Mouse (Mus musculus): Measurements from ENCODE around the gene Psmd2. TPM values are rescaled to one million over a fixed set of nuclear protein-coding genes. Genes with fewer than 3 reads are reported as not detected.

The Psmd2 gene
- 81.6 and 82.6 TPM in 2 replicates for total RNA-seq (2017)

- ATAC-seq (ENCODE audit: extremely low read depth, insufficient number of reproducible peaks, low FRiP score, poor library complexity, severe bottlenecking): peak; percentile 74
Measured at GRCm38 (mm10) chr16:20651076-20651946, at the start of gene Psmd2. TSS of gene Psmd2 (plus strand) at chr16:20651652.

DNA sequence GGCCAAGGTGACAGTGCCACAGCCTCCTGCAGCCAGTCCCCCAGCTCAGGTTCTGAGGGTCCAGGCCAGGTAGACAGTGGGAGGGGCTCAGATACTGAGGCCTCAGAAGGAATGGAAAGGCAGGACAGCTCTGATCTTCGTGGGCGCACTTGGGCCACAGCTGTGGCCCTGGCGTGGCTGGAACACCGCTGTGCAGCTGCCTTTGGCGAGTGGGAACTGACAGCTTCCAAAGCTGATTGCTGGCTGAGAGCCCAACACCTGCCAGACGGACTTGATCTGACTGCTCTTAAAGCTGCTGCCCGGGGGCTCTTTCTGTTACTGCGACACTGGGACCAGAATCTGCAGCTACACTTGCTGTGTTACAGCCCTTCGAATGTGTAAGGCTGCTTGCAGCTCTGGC lies 46.7 kb upstream of the Psmd2 start:
- no peak for ATAC-seq (ENCODE audit: extremely low read depth, insufficient number of reproducible peaks, low FRiP score, poor library complexity, severe bottlenecking)

- peak; percentile 72 for ATAC-seq (ENCODE audit: extremely low read depth, insufficient number of reproducible peaks, low FRiP score, poor library complexity, severe bottlenecking)
Measured at GRCm38 (mm10) chr16:20610501-20611356, 40.7 kb upstream of the Psmd2 start.

- peak; percentile 92 for ATAC-seq (ENCODE audit: extremely low read depth, insufficient number of reproducible peaks, low FRiP score, poor library complexity, severe bottlenecking)
Measured at GRCm38 (mm10) chr16:20611357-20612227, 39.9 kb upstream of the Psmd2 start, which contains the start of the genes Eef1akmt4, Gm49333 and Alg3. TSS of gene Eef1akmt4 (plus strand) at chr16:20611593. TSS of gene Gm49333 (plus strand) at chr16:20611610. TSS of gene Alg3 (minus strand) at chr16:20611735.

DNA sequence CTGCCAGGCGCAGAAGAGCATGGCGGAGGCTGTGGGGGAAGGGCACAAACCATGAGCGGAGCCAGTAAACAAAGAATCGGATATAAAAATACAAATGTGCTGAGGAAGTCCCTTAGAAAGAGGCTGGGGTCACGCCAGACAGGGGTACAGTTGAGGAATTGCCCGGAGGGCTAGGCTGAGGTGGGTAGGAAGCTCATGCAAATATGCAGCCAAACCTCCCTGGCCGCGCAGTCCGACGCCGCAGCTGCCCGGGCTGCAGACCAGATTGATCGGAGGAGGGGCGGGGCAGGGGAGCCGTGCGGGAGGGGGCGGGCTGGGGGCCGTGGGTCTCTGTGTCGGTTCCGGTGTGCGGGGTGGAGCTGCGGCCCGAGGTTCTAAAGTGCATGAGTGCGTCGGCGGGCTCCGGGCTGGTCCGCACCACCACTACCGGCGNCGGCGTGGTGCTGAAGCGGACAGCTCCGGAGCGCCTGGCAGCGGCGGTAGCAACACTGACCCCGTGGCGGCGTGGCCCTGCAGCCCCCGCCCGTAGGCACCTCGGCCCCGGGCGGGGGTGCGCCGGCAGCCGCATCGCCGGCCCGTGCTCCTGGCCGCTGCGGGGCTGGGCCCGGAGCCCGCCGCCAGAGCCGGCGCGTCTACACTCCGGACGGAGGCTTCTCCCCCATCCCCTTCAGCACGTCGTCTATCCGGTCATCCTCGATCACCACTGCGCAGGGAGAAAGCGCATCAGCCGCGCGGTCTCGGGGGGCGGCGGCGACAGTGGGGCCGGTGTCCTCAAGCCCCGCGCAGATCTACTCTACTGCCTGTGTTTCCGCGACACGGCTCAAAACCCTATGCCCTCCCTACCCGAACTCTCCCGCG lies 31.7 kb upstream of the Psmd2 start:
- ATAC-seq (ENCODE audit: extremely low read depth, insufficient number of reproducible peaks, low FRiP score, poor library complexity, severe bottlenecking): no peak

DNA sequence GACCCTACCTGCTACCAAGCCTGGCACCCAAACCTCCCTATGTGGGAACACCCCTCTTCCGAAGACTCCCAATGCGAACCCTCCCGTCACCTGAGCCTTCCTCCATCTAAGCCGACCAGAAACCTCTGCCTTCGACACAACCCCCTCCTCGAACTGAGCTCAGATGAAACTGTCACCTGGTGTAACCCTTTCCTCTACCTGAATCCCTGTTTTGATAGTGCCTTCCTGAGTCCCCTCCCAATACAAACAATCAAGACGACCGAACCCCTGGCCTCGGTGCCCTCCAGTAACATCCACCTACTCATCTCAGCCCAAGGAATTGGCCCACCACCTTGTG lies 31.1 kb upstream of the Psmd2 start:
- ATAC-seq (ENCODE audit: extremely low read depth, insufficient number of reproducible peaks, low FRiP score, poor library complexity, severe bottlenecking): no peak

DNA sequence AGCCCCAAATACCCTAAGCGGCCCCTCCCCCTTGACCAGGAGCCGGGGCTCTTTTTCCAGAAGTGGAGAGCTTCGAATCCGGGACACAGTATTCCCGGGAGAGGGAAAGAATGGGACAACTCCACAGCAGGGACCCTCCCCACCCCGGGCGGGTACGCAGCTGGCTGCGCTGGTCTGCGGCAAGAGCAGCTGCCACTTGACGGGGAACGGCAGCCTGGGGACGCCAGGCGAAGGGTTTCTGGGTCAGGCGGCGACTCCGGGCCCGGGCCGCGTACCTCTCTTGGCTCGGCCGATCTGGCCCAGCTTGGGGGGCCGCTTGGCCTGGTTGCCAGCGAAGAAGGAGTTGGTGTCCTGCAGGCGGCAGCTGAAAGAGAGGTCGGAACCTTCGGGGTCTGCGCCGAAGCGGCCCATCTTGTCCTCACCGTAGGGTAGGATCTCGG lies 30.7 kb upstream of the Psmd2 start:
- no peak for ATAC-seq (ENCODE audit: extremely low read depth, insufficient number of reproducible peaks, low FRiP score, poor library complexity, severe bottlenecking)

DNA sequence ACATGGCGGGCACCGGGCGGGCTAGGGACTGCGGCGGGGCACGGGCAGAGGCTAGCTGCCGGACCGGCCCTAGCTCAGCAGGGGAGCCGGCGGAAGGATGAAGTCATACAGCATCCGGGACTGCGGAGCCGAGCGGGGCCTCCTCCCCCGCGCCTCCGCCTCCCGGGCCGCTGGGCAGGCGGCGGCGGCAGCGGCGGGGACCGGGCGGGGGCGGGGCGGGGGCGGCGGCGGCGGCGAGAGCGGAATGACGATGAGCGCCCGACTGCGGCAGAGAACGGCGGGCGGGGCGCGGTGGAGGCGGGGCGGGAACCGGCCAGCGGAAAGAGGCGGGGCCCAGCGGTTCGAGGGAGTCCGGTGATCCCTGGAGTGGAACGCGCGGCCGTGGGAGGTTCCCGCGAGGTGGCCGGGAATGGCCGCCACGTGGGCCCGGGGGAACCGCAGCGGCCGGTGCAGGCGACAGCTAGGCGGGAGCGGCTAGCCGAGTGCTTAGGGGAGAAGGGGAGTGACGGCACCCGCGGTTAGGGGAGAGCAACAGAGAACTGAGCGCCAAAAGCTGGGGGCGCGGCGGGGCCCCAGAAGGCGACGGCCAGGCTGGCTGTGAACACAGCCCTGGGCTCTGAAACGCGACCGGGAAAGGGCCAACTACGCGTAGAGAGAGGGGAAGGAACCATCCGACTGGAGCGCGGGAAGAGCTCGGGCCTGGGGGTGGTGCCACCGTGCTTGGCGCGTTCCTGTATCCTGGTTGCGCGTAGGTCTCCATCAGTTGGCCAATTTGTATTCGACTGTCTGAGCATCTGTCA lies 30.1 kb upstream of the Psmd2 start, which contains the start of gene Camk2n2:
TSS of gene Camk2n2 (minus strand) at position 97 of the 800 bp plus-strand sequence.
- no peak for ATAC-seq (ENCODE audit: extremely low read depth, insufficient number of reproducible peaks, low FRiP score, poor library complexity, severe bottlenecking)

GRCm38 (mm10) chr16:20621991-20622685 lies 29.3 kb upstream of the Psmd2 start:
- peak; percentile 17; the same call in 1 of the 2 replicates for ATAC-seq (ENCODE audit: extremely low read depth, insufficient number of reproducible peaks, low FRiP score, poor library complexity, severe bottlenecking)

DNA sequence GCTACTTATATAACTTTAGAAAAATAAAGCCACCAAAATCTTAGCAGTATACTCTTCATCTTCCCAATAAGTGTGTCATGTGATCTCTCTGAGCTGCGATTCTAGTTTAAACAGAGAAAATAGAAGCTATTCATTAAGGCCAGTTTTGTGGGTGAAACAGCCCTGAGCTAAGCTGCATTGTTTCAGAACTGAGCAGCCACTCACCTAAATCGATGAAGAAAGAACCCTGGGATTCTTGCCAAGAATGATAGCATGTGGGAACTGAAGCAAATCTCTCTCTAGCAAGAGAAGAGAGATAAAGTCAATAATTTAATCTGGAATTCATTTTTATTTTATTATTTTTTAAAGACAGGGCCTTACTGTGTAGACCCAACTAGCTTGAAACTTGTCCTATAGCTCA lies 28.2 kb upstream of the Psmd2 start:
- ATAC-seq (ENCODE audit: extremely low read depth, insufficient number of reproducible peaks, low FRiP score, poor library complexity, severe bottlenecking): no peak

- ATAC-seq (ENCODE audit: extremely low read depth, insufficient number of reproducible peaks, low FRiP score, poor library complexity, severe bottlenecking): no peak
Measured at GRCm38 (mm10) chr16:20628871-20629391, 22.5 kb upstream of the Psmd2 start.

- ATAC-seq (ENCODE audit: extremely low read depth, insufficient number of reproducible peaks, low FRiP score, poor library complexity, severe bottlenecking): no peak
Measured at GRCm38 (mm10) chr16:20629731-20630634, 21.5 kb upstream of the Psmd2 start, which contains the start of gene Ece2. TSS of gene Ece2 (plus strand) at chr16:20629828.

GRCm38 (mm10) chr16:20637410-20637809 lies 14.0 kb upstream of the Psmd2 start:
- ATAC-seq (ENCODE audit: extremely low read depth, insufficient number of reproducible peaks, low FRiP score, poor library complexity, severe bottlenecking): no peak

- ATAC-seq (ENCODE audit: extremely low read depth, insufficient number of reproducible peaks, low FRiP score, poor library complexity, severe bottlenecking): no peak
Measured at GRCm38 (mm10) chr16:20638367-20638766, 13.1 kb upstream of the Psmd2 start.

- ATAC-seq (ENCODE audit: extremely low read depth, insufficient number of reproducible peaks, low FRiP score, poor library complexity, severe bottlenecking): peak; percentile 45; the same call in 1 of the 2 replicates
Measured at GRCm38 (mm10) chr16:20642161-20642560, 9.3 kb upstream of the Psmd2 start.

Measured in neutrophil, adult 5-6 weeks (primary cell).